Mouse (Mus musculus) heart, adult 2 months (tissue): ENCODE results near the gene Abi1. TPM values are rescaled to one million over a fixed set of nuclear protein-coding genes. Genes with fewer than 3 reads are reported as not detected.

Experiments
- DNase-seq, 2 experiments: peaks; one replicate each; pipeline ENCODE4 v3.0.0; 2021
- H3K27ac ChIP-seq: fragments of 200-600 bp; 2 replicates; pipeline ENCODE4 v1.8.1; 2022
- H3K27me3 ChIP-seq: fragments of 200-500 bp; 2 replicates; pipeline ENCODE4 v1.6.1; 2012; ENCODE audit warnings: mild to moderate bottlenecking, low read length, inconsistent platforms, mixed read lengths; ENCODE audit not compliant: control insufficient read depth, insufficient read depth
- H3K36me3 ChIP-seq: fragments of 200-500 bp; 2 replicates; pipeline ENCODE4 v1.6.1; 2012; ENCODE audit warnings: low read length, inconsistent platforms; ENCODE audit not compliant: control insufficient read depth, insufficient read depth
- H3K4me1 ChIP-seq: fragments of 200-500 bp; 2 replicates; pipeline ENCODE4 v1.6.1; 2011; ENCODE audit warnings: low read length; ENCODE audit not compliant: control insufficient read depth, insufficient read depth
- H3K4me3 ChIP-seq: fragments of 200-600 bp; 2 replicates; pipeline ENCODE4 v1.8.1; 2022
- H3K79me2 ChIP-seq: fragments of 200-500 bp; replicated peaks from 2 replicates; pipeline ENCODE4 v1.6.1; 2012; ENCODE audit warnings: mild to moderate bottlenecking, inconsistent platforms, low read length, moderate library complexity, mixed read lengths; ENCODE audit not compliant: control insufficient read depth, insufficient read depth
- H3K9ac ChIP-seq: fragments of 200-500 bp; 2 replicates; pipeline ENCODE4 v1.6.1; 2012; ENCODE audit warnings: low read depth, mild to moderate bottlenecking, control low read depth, inconsistent platforms, low read length, mixed read lengths
- CTCF ChIP-seq: fragments of 200-600 bp; IDR thresholded peaks from 2 replicates; pipeline ENCODE4 v1.8.1; 2022; ENCODE audit warnings: antibody characterized with exemption, mild to moderate bottlenecking, moderate library complexity
- EP300 ChIP-seq: fragments of 200-500 bp; IDR thresholded peaks from 2 replicates; pipeline ENCODE4 v1.6.1; 2011; ENCODE audit warnings: low read depth, low read length, control low read depth; ENCODE audit not compliant: insufficient read depth
- POLR2A ChIP-seq: fragments of 200-500 bp; IDR thresholded peaks from 2 replicates; pipeline ENCODE4 v1.6.1; 2011; ENCODE audit warnings: mild to moderate bottlenecking, low read depth, low read length, control low read depth; ENCODE audit not compliant: insufficient read depth
- WGBS: fragments of 180-500 bp; shearing (Covaris S2); methylation state at CpG from one replicate; pipeline ENCODE4 v1.1.7; 2018; 5-methylcytosine and 5-hydroxymethylcytosine counted together
- intact Hi-C: fragments of 180-260 bp; cut with DNase I; formaldehyde crosslinking; loops from one replicate; pipeline ENCODE4 v1.15.1; 2025
- polyA plus RNA-seq: library from polyadenylated mRNA; depleted of rRNA; stranded (reverse); fragments of >200 nt; gene quantifications from 2 replicates; pipeline ENCODE4 v1.2.3, GENCODE M21; 2012
- total RNA-seq, 2 experiments: library from RNA; stranded (reverse); gene quantifications; 2 replicates each; pipeline ENCODE4 v1.2.3; 2021

The Abi1 gene
- total and polyA plus RNA-seq, 3 experiments, result 20.9 to 32.6 (median 23.5) TPM

DNA sequence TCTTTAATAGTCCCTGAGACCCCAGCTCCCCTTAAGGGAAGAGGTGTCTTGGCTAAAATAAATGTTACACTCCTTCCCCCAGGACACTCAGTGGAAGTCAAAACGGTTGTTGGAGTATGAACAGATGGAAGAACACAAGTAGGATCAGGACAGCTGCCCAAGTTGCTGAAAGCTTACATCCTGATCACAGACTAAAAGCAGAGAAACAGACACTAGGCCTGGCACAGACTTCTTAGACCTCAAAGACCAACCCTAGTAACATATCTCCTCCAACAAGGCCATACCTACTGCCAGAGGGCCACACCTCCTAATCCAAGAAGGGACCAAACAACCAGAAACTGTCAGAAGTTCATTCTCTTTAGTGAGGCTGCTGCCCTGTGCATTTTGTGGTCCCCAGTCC lies 31.8 kb downstream of the Abi1 start:
- intact Hi-C loops, result no loop called here
- H3K79me2 ChIP-seq, result peaks cover 3% of the 10 kb centered on the region
- peaks cover 2% of the 10 kb centered on the region; the same call in 1 of the 2 replicates for H3K36me3 ChIP-seq
- H3K27me3 ChIP-seq, result no peaks in the 10 kb centered on the region
- TF ChIP-seq CTCF, result no peak
- no peak for TF ChIP-seq EP300
- TF ChIP-seq POLR2A, result no peak
- no peak overlapping the region for H3K9ac ChIP-seq
- 60% methylated on average over 1 of the region's 1 CpGs for WGBS
- no peak overlapping the region for H3K27ac ChIP-seq
- DNase-seq, result no peak
- H3K4me3 ChIP-seq, result no peak overlapping the region
- peaks cover 3% of the 10 kb centered on the region for H3K4me1 ChIP-seq

DNA sequence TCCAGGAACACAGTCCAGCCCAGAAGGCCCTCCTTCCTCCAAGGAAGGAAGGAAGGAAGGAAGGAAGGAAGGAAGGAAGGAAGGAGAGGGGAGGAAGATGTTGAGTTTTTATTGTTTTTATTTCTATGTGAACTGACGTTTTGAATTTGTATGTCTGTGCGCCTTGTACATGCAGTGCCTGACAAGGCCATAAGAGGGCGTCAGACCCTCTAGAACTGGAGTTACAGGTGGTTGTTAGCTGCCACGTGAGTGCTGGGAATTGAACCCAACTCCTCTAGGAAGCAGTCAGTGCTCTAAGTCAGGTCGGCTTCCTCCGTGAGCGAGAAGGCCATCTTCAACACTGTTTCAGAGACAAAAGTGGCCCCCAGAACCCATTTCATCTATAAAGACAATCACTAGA lies 32.5 kb downstream of the Abi1 start:
- H3K4me3 ChIP-seq, result no peak overlapping the region
- peaks cover 4% of the 10 kb centered on the region for H3K4me1 ChIP-seq
- H3K27me3 ChIP-seq, result no peaks in the 10 kb centered on the region
- H3K9ac ChIP-seq, result no peak overlapping the region
- no peak for DNase-seq
- H3K36me3 ChIP-seq, result peaks cover 2% of the 10 kb centered on the region; the same call in 1 of the 2 replicates
- TF ChIP-seq CTCF (peak; percentile 31), POLR2A (no peak), EP300 (no peak)
- intact Hi-C loops, result no loop called here
- H3K27ac ChIP-seq, result no peak overlapping the region
- peaks cover 7% of the 10 kb centered on the region for H3K79me2 ChIP-seq
- WGBS, result 86% methylated on average over 7 of the region's 7 CpGs

DNA sequence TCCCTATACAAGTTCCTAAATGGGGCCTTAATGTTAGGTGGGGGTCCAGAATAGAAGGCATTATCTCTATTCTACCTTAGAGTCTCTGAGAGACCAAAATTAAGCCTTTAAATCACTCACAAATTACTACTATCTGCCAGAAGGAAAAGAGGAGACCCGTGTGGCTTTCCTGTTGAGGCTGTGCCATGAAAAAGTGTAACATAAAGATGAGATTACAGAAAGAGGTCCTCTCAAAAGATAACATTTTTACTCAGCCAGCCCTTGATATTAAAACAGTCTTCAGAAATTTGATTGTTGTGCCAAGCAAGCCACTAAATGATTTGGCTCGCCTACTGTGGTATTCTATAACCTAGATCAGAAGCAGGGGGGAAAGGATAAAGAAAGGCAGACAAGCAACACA lies 32.9 kb downstream of the Abi1 start:
- Histone ChIP-seq H3K4me3 (no peak overlapping the region), H3K27me3 (no peaks in the 10 kb centered on the region), H3K9ac (no peak overlapping the region), H3K27ac (no peak overlapping the region), H3K4me1 (peaks cover 4% of the 10 kb centered on the region), H3K36me3 (peaks cover 2% of the 10 kb centered on the region; the same call in 1 of the 2 replicates), H3K79me2 (peaks cover 7% of the 10 kb centered on the region)
- DNase-seq, result no peak
- intact Hi-C loops, result no loop called here
- 52% methylated on average over 2 of the region's 2 CpGs for WGBS
- TF ChIP-seq CTCF (no peak), POLR2A (no peak), EP300 (no peak)

DNA sequence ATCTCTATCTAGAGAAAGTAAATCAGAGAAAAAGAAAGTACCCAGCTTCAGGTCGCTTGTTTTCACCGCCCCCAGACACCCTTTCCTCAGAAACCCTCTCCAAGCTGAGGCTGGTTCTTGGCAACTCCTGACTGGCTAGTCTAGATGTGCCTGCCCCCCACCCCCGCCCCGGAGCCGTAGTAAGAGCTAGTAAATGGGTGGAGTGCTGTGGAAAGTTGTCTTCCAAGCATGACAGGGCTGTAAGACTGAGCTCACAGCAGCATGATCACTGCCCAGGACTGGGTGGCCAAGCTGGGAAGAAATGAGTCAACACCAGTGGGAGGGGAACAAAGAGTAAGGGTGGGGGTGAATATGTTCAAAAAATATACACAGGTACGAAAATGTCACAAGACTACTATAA lies 33.8 kb downstream of the Abi1 start:
- Histone ChIP-seq H3K27ac (peak overlapping the region; percentile 9), H3K27me3 (no peaks in the 10 kb centered on the region), H3K4me1 (peaks cover 4% of the 10 kb centered on the region), H3K9ac (no peak overlapping the region), H3K79me2 (peaks cover 7% of the 10 kb centered on the region), H3K4me3 (no peak overlapping the region), H3K36me3 (peaks cover 2% of the 10 kb centered on the region; the same call in 1 of the 2 replicates)
- TF ChIP-seq EP300, result no peak
- no peak for TF ChIP-seq CTCF
- no peak for TF ChIP-seq POLR2A
- WGBS, result 45% methylated on average over 6 of the region's 6 CpGs
- intact Hi-C loops, result no loop called here
- DNase-seq, result peak in 1 of 2 experiments; percentile 46

DNA sequence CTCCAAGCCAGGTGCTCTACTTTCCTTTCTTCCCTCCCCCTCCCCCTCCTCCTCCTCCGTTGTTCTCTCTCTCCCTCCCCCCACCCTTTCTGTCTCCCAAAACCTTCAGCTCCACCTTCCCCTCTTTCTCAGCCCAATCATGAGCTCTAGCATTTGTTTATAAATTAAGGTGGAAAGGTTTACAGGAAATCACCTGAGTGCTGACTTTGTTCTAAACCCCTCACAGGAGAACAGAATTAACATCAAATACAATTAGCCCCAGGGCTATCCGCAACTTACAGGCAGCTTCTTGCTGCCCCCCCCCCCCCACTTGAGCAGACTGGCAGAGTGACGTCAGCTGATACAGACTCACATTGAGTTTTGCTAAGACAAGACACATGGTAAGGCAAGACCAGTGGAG lies 37.4 kb downstream of the Abi1 start:
- Histone ChIP-seq H3K9ac (no peak overlapping the region), H3K79me2 (peaks cover 7% of the 10 kb centered on the region), H3K27ac (no peak overlapping the region), H3K27me3 (no peaks in the 10 kb centered on the region), H3K4me1 (peaks cover 13% of the 10 kb centered on the region), H3K4me3 (no peak overlapping the region), H3K36me3 (peaks cover 9% of the 10 kb centered on the region)
- no peak for TF ChIP-seq EP300
- TF ChIP-seq CTCF, result no peak
- no peak for TF ChIP-seq POLR2A
- DNase-seq, result no peak
- WGBS, result 71% methylated on average over 3 of the region's 3 CpGs
- intact Hi-C loops, result no loop called here

DNA sequence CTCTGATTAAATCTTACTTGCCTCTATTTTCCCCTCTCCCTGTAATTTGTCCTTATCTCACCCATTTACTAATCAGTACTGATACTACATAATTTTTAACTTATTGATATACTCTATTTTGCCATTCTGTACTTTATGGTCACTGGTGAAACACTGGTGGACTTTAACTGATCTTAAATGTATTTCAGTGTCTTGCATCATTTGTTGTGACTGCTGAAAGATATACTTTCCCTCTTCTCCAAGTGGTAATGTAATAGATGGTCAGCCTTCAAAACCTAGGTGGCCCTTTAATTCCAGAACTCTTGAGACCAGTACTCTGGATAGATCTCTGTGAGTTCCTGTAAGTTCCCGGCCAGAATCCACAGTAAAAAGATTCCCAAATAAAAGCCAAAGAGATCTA lies 40.4 kb downstream of the Abi1 start:
- peaks cover 7% of the 10 kb centered on the region for H3K79me2 ChIP-seq
- TF ChIP-seq POLR2A, result no peak
- TF ChIP-seq CTCF, result no peak
- no peak for TF ChIP-seq EP300
- H3K4me1 ChIP-seq, result peaks cover 12% of the 10 kb centered on the region
- peaks cover 7% of the 10 kb centered on the region for H3K36me3 ChIP-seq
- 39% methylated on average over 1 of the region's 1 CpGs for WGBS
- no peaks in the 10 kb centered on the region for H3K27me3 ChIP-seq
- H3K9ac ChIP-seq, result no peak overlapping the region
- no peak overlapping the region for H3K4me3 ChIP-seq
- no peak overlapping the region for H3K27ac ChIP-seq
- intact Hi-C loops, result no loop called here
- DNase-seq, result no peak
